Mouse (Mus musculus): ENCODE data around the gene Gm21987. TPM values are rescaled to one million over a fixed set of nuclear protein-coding genes. Genes with fewer than 3 reads are reported as not detected.

Gene Gm21987
- total and polyA plus RNA-seq, 3 experiments: 0.42 TPM; not detected in 2

- dilution Hi-C loops (cut with MboI; ENCODE audit: extremely low pct_ligation_motif_present, extremely low pct_unique_long_range_greater_than_20kb, low sequenced_read_pairs): no loop called here
Observed at GRCm38 (mm10) chr16:38387389-38387788, 40.5 kb downstream of the Gm21987 start.

DNA sequence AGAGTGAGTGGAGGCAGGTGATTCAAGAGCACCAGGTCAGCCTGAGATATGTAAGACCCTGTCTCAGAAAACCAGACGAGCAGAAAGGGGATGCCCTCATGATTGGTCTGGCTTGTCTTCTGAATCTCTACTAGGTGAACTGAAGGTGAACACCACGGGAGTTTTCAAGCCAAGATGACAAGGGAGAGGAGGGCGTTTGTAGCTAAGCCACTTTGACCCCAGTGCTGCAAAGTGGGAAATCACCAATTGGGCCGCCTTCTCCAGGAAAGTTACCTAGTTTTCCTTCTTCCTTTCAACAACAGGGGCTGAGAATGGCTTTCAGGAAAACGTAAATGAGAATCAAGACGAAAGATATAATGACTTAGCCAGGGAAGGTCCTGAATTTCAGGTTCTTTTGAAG, 41.9 kb downstream of the Gm21987 start:
- H3K9ac ChIP-seq (ENCODE audit: insufficient read depth, low read depth): peak overlapping the region; percentile 25
- peaks cover 41 to 69% of the 10 kb centered on the region in 2 experiments for H3K4me1 ChIP-seq (ENCODE audit: control insufficient read depth in 1 of 2, insufficient read depth in 2 of 2)
- H3K4me2 ChIP-seq (ENCODE audit: insufficient read depth, low read depth, poor library complexity, severe bottlenecking): peak overlapping the region; percentile 9
- dilution Hi-C loops (cut with MboI; ENCODE audit: extremely low pct_ligation_motif_present, extremely low pct_unique_long_range_greater_than_20kb, low sequenced_read_pairs): no loop called here
- peak overlapping the region; percentile 93 for H3K27ac ChIP-seq (ENCODE audit: insufficient read depth, low read depth)
- no peaks in the 10 kb centered on the region for H3K9me3 ChIP-seq (replicated peaks; ENCODE audit: low read length)
- H3K27me3 ChIP-seq (replicated peaks): no peaks in the 10 kb centered on the region
- DNase-seq (ENCODE audit: extremely low read depth): no peak
- H3K4me3 ChIP-seq (replicated peaks in 1 of 3; ENCODE audit: low read depth in 2 of 3, low read length in 2 of 3, poor library complexity in 1 of 3): no peak overlapping the region
- H3K36me3 ChIP-seq (replicated peaks in 1 of 2; ENCODE audit: control insufficient read depth in 1 of 2, insufficient read depth in 1 of 2, low read length in 1 of 2): no peaks in the 10 kb centered on the region
- 0 out of 2 replicates have a peak, but pooled peaks cover 2% of the 10 kb centered on the region for H3K79me2 ChIP-seq (replicated peaks; ENCODE audit: control insufficient read depth, extremely low read depth, insufficient read depth, poor library complexity, severe bottlenecking)
- in situ Hi-C loops (cut with MboI; ENCODE audit: low pct_ligation_motif_present, low pct_unique_long_range_greater_than_20kb, low sequenced_read_pairs): no loop called here
- TF ChIP-seq ETS1 (conservative IDR thresholded peaks at IDR 0.05; ENCODE audit: low read depth, low read length): no peak; the same call in 1 of the 2 replicates
- no peak for TF ChIP-seq CHD2 (IDR thresholded peaks at IDR 0.05; ENCODE audit: low read length)
- TF ChIP-seq TCF12 (IDR thresholded peaks at IDR 0.05; ENCODE audit: low read depth, low read length): peak; percentile 31; the same call in 1 of the 2 replicates
- no peak for TF ChIP-seq ZC3H11A (IDR thresholded peaks at IDR 0.05; ENCODE audit: low read depth, low read length)
- no peak; the same call in 1 of the 2 replicates for TF ChIP-seq BHLHE40 (IDR thresholded peaks at IDR 0.05; ENCODE audit: low read depth, low read length)
- TF ChIP-seq KAT2A (IDR thresholded peaks at IDR 0.05; ENCODE audit: insufficient replicate concordance, low read length): no peak
- no peak for TF ChIP-seq GABPA (IDR thresholded peaks at IDR 0.05; ENCODE audit: insufficient replicate concordance, low read depth, low read length)
- no peak for TF ChIP-seq ZNF384 (IDR thresholded peaks at IDR 0.05; ENCODE audit: low read depth, low read length)
- TF ChIP-seq HCFC1 (IDR thresholded peaks at IDR 0.05; ENCODE audit: low read depth, low read length): no peak
- no peak for TF ChIP-seq ZMIZ1 (IDR thresholded peaks at IDR 0.05; ENCODE audit: low read depth, low read length)
- TF ChIP-seq RAD21 (IDR thresholded peaks at IDR 0.05; ENCODE audit: low read depth, low read length): no peak
- TF ChIP-seq MAZ (IDR thresholded peaks at IDR 0.05; ENCODE audit: low read depth, low read length): no peak
- TF ChIP-seq MEF2A (IDR thresholded peaks at IDR 0.05; ENCODE audit: borderline replicate concordance, low read depth, low read length): peak; percentile 39; the same call in 1 of the 2 replicates
- no peak for TF ChIP-seq CTCF (conservative IDR thresholded peaks at IDR 0.05 in 1 of 2, IDR thresholded peaks at IDR 0.05 in 1 of 2; ENCODE audit: low read depth in 2 of 2, low read length in 2 of 2)
- TF ChIP-seq JUND (conservative IDR thresholded peaks at IDR 0.05; ENCODE audit: low read depth, low read length): no peak
- TF ChIP-seq E2F4 (IDR thresholded peaks at IDR 0.05; ENCODE audit: insufficient replicate concordance, low read depth, low read length): no peak
- TF ChIP-seq SIN3A (IDR thresholded peaks at IDR 0.05; ENCODE audit: low read length): peak; percentile 64; the same call in 1 of the 2 replicates
- TF ChIP-seq UBTF (IDR thresholded peaks at IDR 0.05; ENCODE audit: low read depth, low read length): no peak
- no peak; the same call in 1 of the 2 replicates for TF ChIP-seq MAX (IDR thresholded peaks at IDR 0.05; ENCODE audit: low read length)
- TF ChIP-seq PAX5 (IDR thresholded peaks at IDR 0.05; ENCODE audit: low read length): no peak
- TF ChIP-seq NRF1 (IDR thresholded peaks at IDR 0.05; ENCODE audit: low read depth, low read length): no peak
- no peak for TF ChIP-seq RCOR1 (conservative IDR thresholded peaks at IDR 0.05; ENCODE audit: low read depth, low read length)
- no peak for TF ChIP-seq USF2 (conservative IDR thresholded peaks at IDR 0.05; ENCODE audit: low read depth, low read length)
- TF ChIP-seq USF1 (IDR thresholded peaks at IDR 0.05; ENCODE audit: low read depth, low read length): no peak
- 0 out of 2 replicates have a peak, but pooled peaks have one; percentile 55 for TF ChIP-seq MXI1 (IDR thresholded peaks at IDR 0.05; ENCODE audit: low read depth, low read length)
- TF ChIP-seq POLR2AphosphoS2 (IDR thresholded peaks at IDR 0.05; ENCODE audit: low read depth, low read length): no peak
- no peak for TF ChIP-seq NELFE (IDR thresholded peaks at IDR 0.05; ENCODE audit: low read depth, low read length)
- TF ChIP-seq CHD1 (IDR thresholded peaks at IDR 0.05; ENCODE audit: low read depth, low read length): no peak; the same call in 1 of the 2 replicates
- 0 out of 2 replicates have a peak, but pooled peaks have one; percentile 27 for TF ChIP-seq POLR2A (IDR thresholded peaks at IDR 0.05; ENCODE audit: low read depth, low read length)

More at GRCm38 (mm10) chr16:38387389-38387788, 40.5 kb downstream of the Gm21987 start:
- Histone ChIP-seq H3K4me3 (replicated peaks in 1 of 3; ENCODE audit: low read depth in 2 of 3, low read length in 2 of 3, poor library complexity in 1 of 3) (no peak overlapping the region), H3K9ac (ENCODE audit: insufficient read depth, low read depth) (no peak overlapping the region), H3K4me1 (ENCODE audit: control insufficient read depth in 1 of 2, insufficient read depth in 2 of 2) (peaks cover 34 to 57% of the 10 kb centered on the region in 2 experiments), H3K4me2 (ENCODE audit: insufficient read depth, low read depth, poor library complexity, severe bottlenecking) (no peak overlapping the region), H3K9me3 (replicated peaks; ENCODE audit: low read length) (no peaks in the 10 kb centered on the region), H3K79me2 (replicated peaks; ENCODE audit: control insufficient read depth, extremely low read depth, insufficient read depth, poor library complexity, severe bottlenecking) (0 out of 2 replicates have a peak, but pooled peaks cover 2% of the 10 kb centered on the region), H3K27ac (ENCODE audit: insufficient read depth, low read depth) (peak overlapping the region; percentile 3; the same call in 1 of the 2 replicates), H3K36me3 (replicated peaks in 1 of 2; ENCODE audit: control insufficient read depth in 1 of 2, insufficient read depth in 1 of 2, low read length in 1 of 2) (no peaks in the 10 kb centered on the region), H3K27me3 (replicated peaks) (no peaks in the 10 kb centered on the region)
- in situ Hi-C loops (cut with MboI; ENCODE audit: low pct_ligation_motif_present, low pct_unique_long_range_greater_than_20kb, low sequenced_read_pairs): no loop called here
- TF ChIP-seq IRF4 (IDR thresholded peaks at IDR 0.05; ENCODE audit: low read depth, low read length) (no peak), EP300 (IDR thresholded peaks at IDR 0.05; ENCODE audit: low read length) (no peak), USF2 (conservative IDR thresholded peaks at IDR 0.05; ENCODE audit: low read depth, low read length) (no peak), CHD1 (IDR thresholded peaks at IDR 0.05; ENCODE audit: low read depth, low read length) (no peak), ZKSCAN1 (IDR thresholded peaks at IDR 0.05; ENCODE audit: borderline replicate concordance, low read depth, low read length) (no peak), CTCF (conservative IDR thresholded peaks at IDR 0.05 in 1 of 2, IDR thresholded peaks at IDR 0.05 in 1 of 2; ENCODE audit: low read depth in 2 of 2, low read length in 2 of 2) (no peak), HCFC1 (IDR thresholded peaks at IDR 0.05; ENCODE audit: low read depth, low read length) (no peak), MAFK (IDR thresholded peaks at IDR 0.05; ENCODE audit: insufficient replicate concordance, low read length) (no peak), TBP (conservative IDR thresholded peaks at IDR 0.05; ENCODE audit: low read depth, low read length) (no peak), JUND (conservative IDR thresholded peaks at IDR 0.05; ENCODE audit: low read depth, low read length) (no peak), JUN (IDR thresholded peaks at IDR 0.05; ENCODE audit: insufficient read depth, low read depth, low read length) (no peak)
- no peak for DNase-seq (ENCODE audit: extremely low read depth)

Data from CH12.LX (cell line).